Mouse (Mus musculus) bone marrow macrophage, adult 2 months (primary cell): ENCODE measurements around the gene Mlkl.

Experiments used
- CTCF ChIP-seq: IDR thresholded peaks from 2 replicates; pipeline ENCODE4 v1.5.1; 2012; ENCODE audit warnings: low read depth, mild to moderate bottlenecking, low read length, moderate library complexity
- POLR2A ChIP-seq: IDR thresholded peaks from 2 replicates; pipeline ENCODE4 v1.6.1; 2012; ENCODE audit warnings: mild to moderate bottlenecking, low read depth, low read length, borderline replicate concordance

DNA sequence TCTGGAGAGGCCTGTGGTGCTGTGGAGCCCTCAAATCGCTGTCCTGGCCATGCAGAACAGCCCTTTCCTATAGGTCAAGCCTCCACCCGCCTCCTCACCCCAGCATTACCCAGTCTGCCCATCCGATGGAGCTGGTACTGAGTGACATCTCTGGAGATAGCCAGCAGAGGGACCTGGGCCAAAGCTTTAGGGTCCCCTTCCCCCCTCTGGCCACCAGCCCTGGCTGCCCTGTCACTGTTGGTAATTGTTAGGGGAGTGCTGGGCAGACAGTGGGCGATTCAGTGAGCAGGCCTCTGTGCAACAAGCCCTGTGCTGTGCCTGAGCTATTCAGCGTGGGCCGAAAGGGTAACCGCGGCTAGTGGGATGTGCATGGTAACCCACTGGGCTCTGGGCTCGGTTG lies 15.5 kb upstream of the Mlkl start:
- no peak for TF ChIP-seq CTCF
- no peak for TF ChIP-seq POLR2A
